Mouse (Mus musculus) hindbrain, embryonic 12.5 days (tissue): ENCODE data around the gene Nrxn2. TPM values are rescaled to one million over a fixed set of nuclear protein-coding genes. Genes with fewer than 3 reads are reported as not detected.

Experiments used
- ATAC-seq: fragments of 200-750 bp; cut with Nextera tagmentation; 2 replicates; pipeline ENCODE4 v1.8.0; 2017; ENCODE audit warnings: moderate TSS enrichment; ENCODE audit not compliant: low FRiP score
- H3K27ac ChIP-seq: fragments of 300-500 bp; sonication (generic); 2 replicates; pipeline ENCODE4 v1.5.1; 2016; ENCODE audit warnings: mild to moderate bottlenecking
- H3K27me3 ChIP-seq: fragments of 300-500 bp; sonication (generic); 2 replicates; pipeline ENCODE4 v1.6.1; 2016; ENCODE audit warnings: mild to moderate bottlenecking
- H3K36me3 ChIP-seq: fragments of 300-500 bp; sonication (generic); 2 replicates; pipeline ENCODE4 v1.6.1; 2016; ENCODE audit warnings: mild to moderate bottlenecking
- H3K4me1 ChIP-seq: fragments of 300-500 bp; sonication (generic); 2 replicates; pipeline ENCODE4 v1.6.1; 2016
- H3K4me2 ChIP-seq: fragments of 300-500 bp; sonication (generic); replicated peaks from 2 replicates; pipeline ENCODE4 v1.6.1; 2016; ENCODE audit warnings: mild to moderate bottlenecking
- H3K4me3 ChIP-seq: fragments of 300-500 bp; sonication (generic); 2 replicates; pipeline ENCODE4 v1.5.1; 2016; ENCODE audit warnings: mild to moderate bottlenecking
- H3K9ac ChIP-seq: fragments of 300-500 bp; sonication (generic); 2 replicates; pipeline ENCODE4 v1.6.1; 2016; ENCODE audit warnings: mild to moderate bottlenecking, moderate library complexity
- H3K9me3 ChIP-seq: fragments of 300-500 bp; sonication (generic); replicated peaks from 2 replicates; pipeline ENCODE4 v1.6.1; 2016; ENCODE audit warnings: mild to moderate bottlenecking
- WGBS: fragments of 180-500 bp; shearing (Covaris S2); methylation state at CpG from one replicate; pipeline ENCODE4 v1.1.7; 2016; 5-methylcytosine and 5-hydroxymethylcytosine counted together
- microRNA-seq: library from miRNA; unstranded; fragments of <30 nt; microRNA quantifications from one replicate; pipeline ENCODE4, GENCODE M21; 2017
- polyA plus RNA-seq: library from polyadenylated mRNA; unstranded; fragments of >200 nt; fragmentation: Nextera tagmentation; extraction: Ambion mirVana; gene quantifications from 2 replicates; pipeline ENCODE4 v1.2.1, GENCODE M21; 2016

Gene Nrxn2
- polyA plus RNA-seq, 1 experiment from 2014 or later: 21.3 TPM

DNA sequence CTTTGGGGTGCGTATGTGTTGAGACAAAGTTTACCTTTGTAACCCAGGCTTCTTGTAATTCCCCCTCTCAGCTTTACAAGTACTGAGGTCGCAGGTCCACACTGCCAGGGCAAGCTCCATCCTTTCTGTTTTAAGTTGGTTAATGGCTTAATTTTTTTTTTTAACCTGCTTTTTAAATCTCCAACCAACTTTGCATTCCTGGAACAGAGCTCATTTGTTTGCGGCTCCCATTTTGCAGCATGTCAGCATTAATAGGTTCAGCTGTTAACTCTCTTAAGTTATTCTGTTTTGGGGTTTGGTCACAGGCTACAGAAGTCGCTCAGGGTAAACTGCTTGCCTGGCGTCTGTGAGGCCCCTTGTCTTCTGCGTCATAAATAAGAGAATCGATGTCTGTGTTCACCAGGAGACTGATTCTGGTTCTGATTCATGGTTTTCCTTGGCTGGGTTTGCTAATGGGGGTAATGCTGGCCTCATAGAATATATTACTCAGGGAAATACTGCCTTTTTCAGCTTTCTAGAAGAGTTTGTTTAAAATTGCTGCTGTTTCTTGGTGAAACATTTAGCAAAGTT, 141.8 kb downstream of the Nrxn2 start:
- 79% methylated on average over 7 of the region's 7 CpGs for WGBS
- H3K4me3 ChIP-seq: no peak overlapping the region
- no peaks in the 10 kb centered on the region; the same call in 1 of the 2 replicates for H3K27me3 ChIP-seq
- H3K27ac ChIP-seq: no peak overlapping the region
- H3K36me3 ChIP-seq: no peaks in the 10 kb centered on the region
- no peak for ATAC-seq
- H3K9ac ChIP-seq: no peak overlapping the region
- no peak overlapping the region for H3K4me2 ChIP-seq
- peaks cover 3% of the 10 kb centered on the region; the same call in 1 of the 2 replicates for H3K4me1 ChIP-seq
- no peaks in the 10 kb centered on the region for H3K9me3 ChIP-seq

DNA sequence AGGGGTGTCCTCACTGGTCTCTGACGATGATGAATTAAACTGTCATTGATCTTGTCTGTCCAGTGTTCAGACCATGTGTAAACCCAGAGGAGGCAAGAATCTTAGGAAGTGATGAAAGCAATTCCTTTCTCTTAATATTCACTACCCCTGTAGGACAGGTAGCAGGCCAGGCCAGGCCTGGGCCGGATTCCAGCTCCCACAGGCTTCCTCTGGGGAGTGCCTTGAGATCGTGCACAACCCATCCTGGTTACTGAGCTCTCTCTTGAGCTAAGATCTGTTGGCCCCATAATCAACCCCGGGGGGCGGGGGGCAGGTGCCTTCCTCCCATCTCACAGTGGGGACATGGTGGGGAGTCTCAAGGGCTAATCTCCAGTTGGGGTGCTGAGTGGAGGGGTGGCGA, 146.6 kb downstream of the Nrxn2 start:
- Histone ChIP-seq H3K4me2 (no peak overlapping the region), H3K4me1 (peaks cover 7% of the 10 kb centered on the region; the same call in 1 of the 2 replicates), H3K9me3 (no peaks in the 10 kb centered on the region), H3K4me3 (no peak overlapping the region), H3K36me3 (no peaks in the 10 kb centered on the region), H3K9ac (no peak overlapping the region), H3K27me3 (no peaks in the 10 kb centered on the region), H3K27ac (no peak overlapping the region)
- ATAC-seq: no peak
- WGBS: 87% methylated on average over 6 of the region's 6 CpGs

DNA sequence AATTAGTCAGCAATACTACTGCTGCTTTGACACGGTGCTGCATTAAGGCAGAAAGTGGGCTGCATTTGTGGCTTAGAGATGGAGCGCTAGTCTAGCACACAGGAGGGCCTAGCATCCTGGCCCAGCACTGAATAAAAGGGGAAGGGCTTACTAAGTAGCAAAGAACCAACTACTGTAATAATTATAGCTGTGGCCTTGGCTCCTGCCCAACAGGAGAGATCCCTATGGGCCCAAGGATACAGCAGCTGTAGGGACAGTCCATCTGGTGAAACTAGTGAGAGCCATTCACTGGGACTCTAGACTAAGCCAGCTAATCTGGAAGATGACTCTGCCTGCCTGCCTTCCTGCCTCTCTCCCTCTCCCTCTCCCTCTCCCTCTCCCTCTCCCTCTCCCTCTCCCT, 147.9 kb downstream of the Nrxn2 start:
- peaks cover 7% of the 10 kb centered on the region; the same call in 1 of the 2 replicates for H3K4me1 ChIP-seq
- no peak overlapping the region for H3K9ac ChIP-seq
- H3K9me3 ChIP-seq: no peaks in the 10 kb centered on the region
- H3K36me3 ChIP-seq: no peaks in the 10 kb centered on the region
- WGBS: 91% methylated on average over 2 of the region's 2 CpGs
- H3K27ac ChIP-seq: no peak overlapping the region
- no peak for ATAC-seq
- H3K27me3 ChIP-seq: no peaks in the 10 kb centered on the region
- no peak overlapping the region for H3K4me2 ChIP-seq
- no peak overlapping the region for H3K4me3 ChIP-seq

DNA sequence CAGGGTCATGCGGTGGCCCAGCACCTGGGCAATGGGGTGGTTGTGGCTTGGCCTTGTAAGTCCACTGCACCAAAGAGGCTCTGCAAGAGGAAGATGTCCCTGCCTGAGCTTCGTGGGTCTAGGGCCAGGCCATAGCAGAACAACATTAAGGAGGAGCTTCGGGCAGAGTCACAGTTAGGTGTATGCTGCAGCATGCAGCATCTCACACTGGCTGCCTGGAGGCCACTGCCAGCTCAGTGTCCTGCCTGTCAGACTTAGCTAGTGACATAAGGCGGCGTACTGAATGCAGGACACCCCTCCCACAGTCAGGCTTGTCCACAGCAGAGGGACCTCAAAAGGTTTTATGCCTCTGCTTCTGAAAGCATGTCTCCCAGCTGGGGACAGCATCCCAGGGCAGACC, 150.5 kb downstream of the Nrxn2 start:
- Histone ChIP-seq H3K4me1 (peaks cover 7% of the 10 kb centered on the region; the same call in 1 of the 2 replicates), H3K27me3 (no peaks in the 10 kb centered on the region), H3K9ac (no peak overlapping the region), H3K4me2 (no peak overlapping the region), H3K27ac (no peak overlapping the region), H3K36me3 (no peaks in the 10 kb centered on the region), H3K4me3 (no peak overlapping the region), H3K9me3 (no peaks in the 10 kb centered on the region)
- ATAC-seq: no peak
- 85% methylated on average over 5 of the region's 5 CpGs for WGBS

DNA sequence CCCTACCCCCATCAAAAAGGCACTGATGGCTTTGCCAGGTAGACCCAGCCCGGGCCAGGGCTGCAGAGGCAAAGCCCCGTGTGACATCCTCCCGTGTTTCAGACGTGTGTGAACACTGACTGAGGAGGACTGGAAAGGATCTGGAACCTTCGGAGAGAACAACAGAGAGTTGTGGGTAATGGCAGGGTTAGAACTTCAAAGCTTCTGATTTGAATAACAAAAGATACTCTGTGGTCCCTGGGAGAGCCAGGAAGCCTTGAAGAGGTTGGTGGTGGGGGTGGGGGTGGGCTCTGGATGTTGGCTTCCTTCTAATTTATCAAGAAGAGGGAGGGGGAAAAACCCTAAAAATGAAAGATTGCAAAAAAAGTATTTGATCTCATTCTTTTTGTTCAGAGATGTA, 151.0 kb downstream of the Nrxn2 start:
- H3K9me3 ChIP-seq: no peaks in the 10 kb centered on the region
- no peaks in the 10 kb centered on the region for H3K36me3 ChIP-seq
- no peak overlapping the region for H3K4me3 ChIP-seq
- no peak overlapping the region for H3K27ac ChIP-seq
- ATAC-seq: no peak
- H3K4me1 ChIP-seq: peaks cover 7% of the 10 kb centered on the region; the same call in 1 of the 2 replicates
- WGBS: 28% methylated on average over 5 of the region's 5 CpGs
- H3K9ac ChIP-seq: no peak overlapping the region
- H3K27me3 ChIP-seq: 0 out of 2 replicates have a peak, but pooled peaks cover 4% of the 10 kb centered on the region
- H3K4me2 ChIP-seq: no peak overlapping the region

DNA sequence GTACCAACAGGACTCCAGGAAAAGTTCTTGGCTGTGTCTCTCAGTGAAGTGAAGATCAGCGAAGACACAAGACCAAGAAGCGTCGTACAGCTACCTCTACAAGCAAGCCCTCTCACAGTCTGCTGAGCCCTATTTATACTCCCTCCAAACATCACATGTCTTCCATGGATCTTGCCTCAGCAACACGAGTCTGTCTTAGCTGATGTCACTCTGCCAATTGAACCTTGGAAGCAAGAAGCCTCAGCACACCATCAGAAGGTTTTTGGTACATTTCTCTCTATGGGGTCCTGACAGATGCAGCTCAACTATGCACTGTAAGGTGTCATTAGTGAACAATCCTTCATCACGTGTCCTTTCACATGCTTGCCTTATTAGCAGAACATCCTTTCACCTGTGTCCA, 152.9 kb downstream of the Nrxn2 start:
- Histone ChIP-seq H3K4me3 (no peak overlapping the region), H3K4me1 (peaks cover 7% of the 10 kb centered on the region; the same call in 1 of the 2 replicates), H3K27ac (no peak overlapping the region), H3K9ac (no peak overlapping the region), H3K9me3 (no peaks in the 10 kb centered on the region), H3K36me3 (no peaks in the 10 kb centered on the region), H3K4me2 (no peak overlapping the region), H3K27me3 (0 out of 2 replicates have a peak, but pooled peaks cover 4% of the 10 kb centered on the region)
- no peak for ATAC-seq
- 83% methylated on average over 5 of the region's 5 CpGs for WGBS

DNA sequence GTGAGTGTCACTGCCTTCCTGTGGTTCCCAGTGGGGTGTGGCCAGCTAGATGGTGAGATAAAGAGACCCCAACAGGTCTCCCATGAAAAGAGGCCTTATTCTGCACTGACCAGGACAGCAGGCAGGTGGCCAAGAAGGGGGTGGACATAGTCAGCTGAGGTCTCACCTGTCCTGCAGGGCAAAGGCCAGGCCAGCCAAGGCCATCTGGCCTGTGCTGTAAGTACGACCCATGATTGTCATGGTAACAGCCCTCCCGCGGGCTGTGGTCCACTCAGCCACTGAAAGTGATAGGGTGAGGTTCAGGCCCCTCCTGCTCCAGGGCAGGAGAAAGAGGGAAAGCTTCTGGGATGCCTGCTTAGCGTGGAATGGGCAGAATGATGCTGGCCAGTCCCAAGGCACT, 153.5 kb downstream of the Nrxn2 start:
- 42% methylated on average over 4 of the region's 4 CpGs for WGBS
- Histone ChIP-seq H3K9ac (no peak overlapping the region), H3K36me3 (no peaks in the 10 kb centered on the region), H3K4me1 (peaks cover 9% of the 10 kb centered on the region), H3K27ac (no peak overlapping the region), H3K9me3 (no peaks in the 10 kb centered on the region), H3K27me3 (0 out of 2 replicates have a peak, but pooled peaks cover 4% of the 10 kb centered on the region), H3K4me2 (no peak overlapping the region), H3K4me3 (no peak overlapping the region)
- no peak for ATAC-seq

Small RNA genes within 50 kb of the gene (microRNA-seq; reads per million reads assigned to microRNA genes)
- gene Gm26460: not detected

Other genes with a start within 250 kb of the Nrxn2 start
- not detected in 2 replicates for gene Majin, start 234.3 kb upstream of the Nrxn2 start, polyA plus RNA-seq
- 1.4 and 1.5 TPM in 2 replicates for gene Gpha2, start 192.4 kb upstream of the Nrxn2 start, polyA plus RNA-seq
- gene Ppp2r5b, start 182.9 kb upstream of the Nrxn2 start, polyA plus RNA-seq: 66.3 and 72.2 TPM in 2 replicates
- gene Atg2a, start 177.1 kb upstream of the Nrxn2 start, polyA plus RNA-seq: 14.7 and 15.4 TPM in 2 replicates
- 90.8 and 92.7 TPM in 2 replicates for gene Ehd1, start 142.0 kb upstream of the Nrxn2 start, polyA plus RNA-seq
- gene Cdc42bpg, start 112.3 kb upstream of the Nrxn2 start, polyA plus RNA-seq: 0.48 and 0.61 TPM in 2 replicates
- 91.5 and 95.8 TPM in 2 replicates for gene Men1, start 83.8 kb upstream of the Nrxn2 start, polyA plus RNA-seq
- gene Map4k2, start 77.6 kb upstream of the Nrxn2 start, polyA plus RNA-seq: 15.0 and 16.0 TPM in 2 replicates
- 168 and 176 TPM in 2 replicates for gene Sf1, start 55.0 kb upstream of the Nrxn2 start, polyA plus RNA-seq
- gene Pygm, start 34.3 kb upstream of the Nrxn2 start, polyA plus RNA-seq: 1.8 and 3.9 TPM in 2 replicates
- gene Rasgrp2, start 19.4 kb upstream of the Nrxn2 start, polyA plus RNA-seq: 20.0 and 23.0 TPM in 2 replicates
- gene Slc22a12, start 124.3 kb downstream of the Nrxn2 start, polyA plus RNA-seq: not detected in 2 replicates